Mouse (Mus musculus): Measurements from ENCODE around the gene Rpl22. TPM values are rescaled to one million over a fixed set of nuclear protein-coding genes. Genes with fewer than 3 reads are reported as not detected.

Rpl22 gene
- total RNA-seq, 4 experiments from 2014 or later, result 153 to 206 (median 187) TPM

DNA sequence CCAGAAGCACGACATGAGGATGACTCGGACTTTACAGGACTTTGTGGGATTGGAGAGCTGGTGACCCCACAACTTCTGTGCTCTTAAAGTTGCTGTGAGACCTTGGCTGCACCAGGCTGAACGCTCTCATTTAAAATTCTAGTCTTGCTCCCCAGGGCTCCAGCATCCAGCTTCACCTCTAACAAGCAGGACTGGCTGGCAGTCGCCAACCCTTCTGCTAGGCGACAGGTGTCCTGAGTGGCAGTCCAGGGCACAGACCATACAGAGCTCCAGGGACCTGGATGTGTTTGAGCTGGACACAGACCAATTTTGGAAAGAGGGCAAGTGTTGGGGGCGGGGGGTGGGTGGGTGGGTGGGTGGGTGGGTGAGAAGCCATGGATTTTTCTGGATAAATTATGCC is 12.2 kb downstream of the Rpl22 start:
- DNase-seq (ENCODE audit: low spot score in 2 of 2), result no peak

DNA sequence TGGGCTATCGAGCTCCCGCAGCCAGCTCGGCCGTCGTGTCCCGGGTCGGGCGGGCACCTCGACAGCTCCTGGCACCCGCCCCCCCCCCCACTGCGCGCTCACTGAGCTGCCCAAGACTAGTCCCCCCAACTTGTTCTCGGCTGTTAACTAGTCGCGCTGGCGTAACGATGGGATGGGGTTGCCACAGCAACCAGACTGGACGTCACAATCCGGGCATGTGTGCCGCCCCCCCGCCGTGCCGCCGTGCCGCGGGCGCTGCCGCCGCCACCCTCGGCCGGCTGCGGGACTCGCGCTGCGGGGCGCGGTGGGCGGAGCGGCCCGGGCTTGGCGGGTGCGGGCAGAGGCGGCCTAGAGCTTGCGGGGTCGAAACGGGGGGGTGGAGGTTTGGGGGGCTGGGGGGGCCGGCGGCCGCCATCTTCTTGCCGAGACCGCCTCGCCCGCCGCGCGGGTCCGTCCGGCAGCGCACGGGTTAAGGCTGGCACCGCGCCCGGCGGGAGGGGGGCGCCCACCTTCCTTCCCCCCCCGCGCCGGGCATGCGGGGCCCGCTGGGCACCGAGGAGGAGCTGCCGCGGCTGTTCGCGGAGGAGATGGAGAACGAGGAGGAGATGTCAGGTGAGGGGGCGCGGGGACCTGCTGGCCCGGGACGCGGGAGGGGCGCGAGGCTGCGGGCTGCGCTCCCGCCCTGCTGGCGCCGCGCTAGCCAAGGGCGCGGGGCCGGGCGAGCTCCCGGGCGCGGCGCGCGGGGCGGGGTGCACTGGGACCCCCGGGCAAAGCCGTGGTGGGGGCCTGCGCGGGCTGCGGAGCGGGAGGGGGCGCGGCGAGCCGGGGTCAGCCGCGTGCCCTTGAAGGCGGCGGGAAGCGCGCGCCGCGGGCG is 13.1 kb downstream of the Rpl22 start, which contains the start of gene Chd5:
TSS of gene Chd5 (plus strand) at position 233 of the 874 bp plus-strand sequence.
- DNase-seq (ENCODE audit: low spot score in 2 of 2), result peak in 1 of 2 experiments; percentile 69

DNA sequence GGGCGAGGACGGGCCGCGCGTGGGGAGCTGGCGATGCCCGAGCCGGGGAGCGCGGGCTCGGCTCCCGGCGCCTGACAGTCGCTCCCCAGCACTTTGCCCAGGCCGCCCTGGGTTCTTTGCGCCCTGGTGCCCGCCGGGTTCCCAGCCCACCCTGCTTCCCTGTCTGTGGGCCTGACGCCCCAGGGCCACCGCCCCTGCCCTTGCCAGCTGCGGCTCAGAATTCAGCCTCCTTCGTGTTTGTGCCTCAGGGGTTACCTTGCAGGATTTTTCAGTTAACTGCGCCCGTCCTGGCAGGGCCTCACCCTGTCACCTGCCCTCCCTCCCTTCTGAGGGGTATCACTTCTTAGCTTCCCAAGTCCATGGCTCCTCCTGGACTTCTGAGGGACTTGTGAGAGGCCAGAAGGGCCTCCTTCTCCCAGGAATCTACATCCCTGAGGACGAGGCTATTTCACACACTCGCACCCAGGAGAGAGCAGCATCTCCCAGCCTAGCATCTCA is 13.8 kb downstream of the Rpl22 start:
- no peak for DNase-seq (ENCODE audit: low spot score in 2 of 2)

DNA sequence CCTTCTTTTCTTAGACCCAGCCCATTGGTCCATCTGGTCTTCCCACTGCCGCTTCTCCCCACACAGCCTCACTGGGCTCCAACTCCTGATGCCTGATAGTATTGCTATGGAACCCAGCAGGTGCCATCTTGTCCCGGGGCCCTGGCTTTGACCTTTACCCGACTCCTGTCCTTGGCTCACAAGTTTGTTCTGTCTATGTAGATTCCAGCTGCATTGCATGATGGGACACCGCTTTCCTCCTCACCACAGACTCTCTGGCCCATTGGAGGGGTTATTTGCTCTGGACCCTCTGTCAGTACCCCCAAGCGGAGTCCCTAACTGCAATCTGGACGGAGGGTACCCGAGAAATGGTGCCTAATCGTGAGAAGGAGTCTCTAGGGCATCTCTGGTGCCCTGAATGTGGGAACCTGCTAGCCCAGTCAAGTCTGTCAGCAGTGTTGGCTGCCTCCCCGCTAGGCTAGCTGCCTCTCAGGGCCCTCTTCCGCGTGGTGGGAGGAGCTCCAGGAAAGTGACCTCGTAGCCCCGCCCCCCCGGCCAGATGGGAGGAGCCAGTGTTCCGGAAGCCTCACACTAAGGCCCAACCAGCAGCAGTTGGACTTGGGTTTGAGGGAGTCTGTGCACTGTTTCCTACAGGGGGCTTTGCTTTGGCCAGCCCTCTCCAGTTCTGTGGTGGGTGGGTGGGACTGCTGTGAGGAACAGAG is 15.2 kb downstream of the Rpl22 start:
- DNase-seq (ENCODE audit: low spot score in 2 of 2), result no peak

DNA sequence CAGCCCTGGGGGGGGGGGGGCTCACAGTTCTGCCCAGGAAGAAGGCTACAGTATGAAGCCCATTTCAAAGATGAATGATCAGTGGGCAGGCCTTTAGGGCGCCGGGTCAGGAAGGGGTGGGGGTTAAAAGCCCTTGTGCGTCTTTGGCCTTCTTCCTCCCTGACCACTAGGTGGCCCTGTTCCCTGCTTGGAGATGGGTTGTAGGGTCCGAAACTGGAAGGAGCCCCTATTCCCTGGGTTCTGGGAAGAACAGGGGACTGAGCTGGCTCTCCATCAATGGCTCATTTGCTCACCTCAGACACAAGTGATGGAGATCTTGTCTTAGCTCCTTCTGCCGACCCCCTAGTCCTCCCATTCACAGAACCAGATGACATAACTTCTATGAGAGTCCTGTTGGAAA is 17.8 kb downstream of the Rpl22 start:
- DNase-seq (ENCODE audit: low spot score in 2 of 2), result no peak

DNA sequence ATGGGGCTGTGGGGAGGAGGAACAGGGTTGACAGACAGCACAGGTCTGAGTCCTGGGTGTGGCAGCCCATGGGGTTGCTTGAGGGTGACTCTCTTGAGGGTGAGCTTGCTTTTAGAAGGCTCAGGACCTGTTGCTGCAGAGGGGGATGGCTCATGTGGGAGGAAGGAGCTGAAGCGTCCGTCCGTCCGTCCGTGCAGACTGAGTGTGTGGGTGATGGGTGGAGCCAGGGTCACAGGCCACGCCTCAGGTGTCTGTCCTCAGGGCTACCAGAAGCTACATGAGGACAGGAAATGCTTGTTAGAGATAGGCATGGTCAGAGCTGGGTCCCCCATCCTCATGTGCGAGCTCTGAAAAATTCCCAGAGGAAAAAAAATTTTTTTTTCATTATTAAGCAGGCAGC is 19.1 kb downstream of the Rpl22 start:
- no peak for DNase-seq (ENCODE audit: low spot score in 2 of 2)

DNA sequence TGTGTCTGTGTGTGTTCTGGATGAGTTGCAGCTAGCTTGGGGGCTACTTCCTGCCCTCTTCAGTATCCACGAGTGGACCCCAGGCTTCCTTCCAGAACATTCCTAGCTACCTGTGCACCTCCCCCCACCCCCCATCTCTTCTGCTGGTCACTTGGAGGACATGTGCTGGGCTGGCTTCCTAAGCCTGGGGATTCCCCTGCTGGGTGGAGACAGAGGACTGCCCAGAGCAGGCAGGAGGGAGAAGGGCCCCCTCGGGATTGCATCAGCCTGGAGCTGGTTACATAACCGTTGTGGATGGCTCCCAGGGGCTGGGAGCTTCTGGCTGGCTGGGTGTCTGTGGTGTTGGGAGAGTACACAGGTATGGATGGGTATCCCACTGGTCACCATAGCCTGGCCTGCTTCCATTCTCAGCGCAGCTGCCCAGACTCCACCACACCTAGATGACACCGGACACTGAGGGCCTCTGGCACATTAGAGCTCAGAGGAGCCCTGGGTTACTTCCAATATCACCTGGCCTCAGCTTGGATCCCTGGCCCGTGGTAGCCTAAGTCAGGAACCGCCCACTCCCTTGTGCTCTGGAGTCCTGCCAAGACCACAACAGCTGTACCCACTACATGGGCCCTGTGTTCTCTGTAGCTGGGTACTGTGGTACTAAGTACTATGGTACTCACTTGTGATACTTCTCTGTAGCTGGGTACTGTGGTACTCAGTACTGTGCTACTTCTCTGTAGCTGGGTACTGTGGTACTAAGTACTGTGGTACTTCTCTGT is 19.8 kb downstream of the Rpl22 start:
- DNase-seq (ENCODE audit: low spot score in 2 of 2), result peak in 1 of 2 experiments; percentile 73

DNA sequence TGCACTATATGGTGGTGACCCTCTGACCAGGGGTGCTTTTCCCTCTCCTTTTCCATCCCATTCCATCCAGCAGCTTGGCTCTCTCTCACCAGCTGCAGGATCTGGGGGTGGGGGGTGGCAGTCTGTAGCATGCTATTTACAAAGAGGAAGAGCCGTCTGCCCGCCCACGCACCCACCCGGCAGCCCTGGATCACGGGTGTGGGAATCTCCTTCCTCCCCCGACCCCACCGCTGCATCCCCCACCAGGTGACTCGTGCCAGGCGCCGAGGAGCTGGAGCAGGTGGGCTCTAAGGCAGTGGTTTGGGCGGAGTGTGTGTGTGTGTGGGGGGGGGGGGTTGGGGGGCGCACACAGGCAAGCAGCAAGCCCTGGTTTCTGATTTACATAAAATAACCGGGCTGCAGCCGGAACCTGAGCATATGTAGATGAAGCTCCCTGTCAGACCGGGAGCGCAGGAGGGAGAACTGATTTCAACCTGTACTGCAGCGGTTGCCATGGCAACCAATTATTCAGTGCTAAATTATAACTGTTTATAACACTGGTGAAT is 24.4 kb downstream of the Rpl22 start:
- DNase-seq (ENCODE audit: low spot score in 2 of 2), result peak in 1 of 2 experiments; percentile 89

DNA sequence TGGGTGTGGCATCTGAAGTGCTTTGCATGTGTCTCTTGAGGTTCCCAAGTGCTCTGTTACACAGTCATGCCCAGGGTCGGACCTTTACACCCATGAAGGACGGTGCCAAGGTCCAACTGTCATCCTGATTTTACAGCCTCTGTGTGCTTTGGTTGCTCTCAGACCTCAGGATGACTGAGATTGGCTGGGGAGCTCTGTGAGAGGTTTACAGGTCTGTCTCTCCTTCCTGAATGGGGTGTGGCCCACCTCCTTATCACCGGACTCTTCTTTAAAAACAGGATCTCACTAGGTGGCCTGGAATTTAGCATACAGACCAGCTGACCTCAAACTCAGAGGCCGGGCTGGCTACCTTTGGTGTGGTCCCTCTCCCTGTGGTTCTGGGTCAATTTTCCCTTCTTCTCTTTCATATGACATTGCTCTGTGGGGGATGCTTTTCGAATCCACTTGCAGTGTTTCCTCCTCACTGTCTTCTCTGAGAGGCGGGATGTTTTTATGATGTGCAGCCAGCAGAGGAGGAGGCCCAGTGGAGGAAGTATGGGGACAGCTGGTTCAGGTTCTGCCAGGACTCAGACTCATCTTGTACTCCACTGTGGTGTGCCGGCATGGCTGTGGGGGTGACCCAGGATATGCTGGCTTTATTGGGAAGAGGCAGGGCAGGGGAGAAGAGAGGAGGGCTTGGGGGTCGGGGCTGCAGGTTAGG is 25.3 kb downstream of the Rpl22 start:
- DNase-seq (ENCODE audit: low spot score in 2 of 2), result peak in 1 of 2 experiments; percentile 60

DNA sequence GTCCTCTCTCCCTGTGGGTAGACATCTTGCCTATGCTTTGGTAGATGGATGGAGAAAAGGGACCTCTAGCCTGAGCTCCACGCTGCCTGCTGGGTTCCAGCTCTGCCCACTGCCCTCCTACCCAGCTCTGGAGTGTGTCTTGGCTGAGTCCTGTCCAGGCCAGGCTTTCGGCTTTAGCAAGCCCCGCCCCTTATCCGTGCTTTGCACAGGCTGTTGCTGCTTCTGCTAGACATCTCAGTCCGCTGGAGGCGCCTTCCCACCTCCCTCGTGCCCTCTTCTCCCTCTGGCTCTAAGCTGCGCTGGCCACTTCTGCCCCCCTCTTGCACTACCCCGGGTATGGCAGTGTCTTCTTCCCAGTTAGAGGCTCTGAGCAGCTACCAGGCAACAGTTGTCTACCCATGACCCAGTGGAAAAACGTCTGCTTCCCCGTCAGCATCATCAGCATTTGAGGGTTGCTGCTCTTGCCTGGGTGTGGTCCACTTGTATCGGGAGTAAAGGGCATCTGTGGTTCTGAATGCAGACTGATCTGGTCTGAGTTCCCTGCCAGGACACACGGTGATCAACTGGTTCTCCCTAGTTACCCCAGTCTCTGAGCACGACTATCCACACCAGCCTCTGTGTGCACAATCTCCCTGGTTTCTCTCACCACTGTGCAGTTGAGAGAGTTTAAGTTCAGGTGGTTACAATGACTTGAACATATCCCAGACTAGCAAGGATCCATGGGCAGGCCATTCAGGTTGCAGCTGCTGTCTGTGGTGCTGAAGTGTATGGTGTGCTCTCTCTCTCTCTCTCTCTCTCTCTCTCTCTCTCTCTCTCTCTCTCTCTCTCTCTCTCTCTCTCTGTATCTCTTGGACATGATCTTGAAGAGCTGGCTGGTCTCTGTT is 26.1 kb downstream of the Rpl22 start:
- DNase-seq (ENCODE audit: low spot score in 2 of 2), result peak in 1 of 2 experiments; percentile 61

DNA sequence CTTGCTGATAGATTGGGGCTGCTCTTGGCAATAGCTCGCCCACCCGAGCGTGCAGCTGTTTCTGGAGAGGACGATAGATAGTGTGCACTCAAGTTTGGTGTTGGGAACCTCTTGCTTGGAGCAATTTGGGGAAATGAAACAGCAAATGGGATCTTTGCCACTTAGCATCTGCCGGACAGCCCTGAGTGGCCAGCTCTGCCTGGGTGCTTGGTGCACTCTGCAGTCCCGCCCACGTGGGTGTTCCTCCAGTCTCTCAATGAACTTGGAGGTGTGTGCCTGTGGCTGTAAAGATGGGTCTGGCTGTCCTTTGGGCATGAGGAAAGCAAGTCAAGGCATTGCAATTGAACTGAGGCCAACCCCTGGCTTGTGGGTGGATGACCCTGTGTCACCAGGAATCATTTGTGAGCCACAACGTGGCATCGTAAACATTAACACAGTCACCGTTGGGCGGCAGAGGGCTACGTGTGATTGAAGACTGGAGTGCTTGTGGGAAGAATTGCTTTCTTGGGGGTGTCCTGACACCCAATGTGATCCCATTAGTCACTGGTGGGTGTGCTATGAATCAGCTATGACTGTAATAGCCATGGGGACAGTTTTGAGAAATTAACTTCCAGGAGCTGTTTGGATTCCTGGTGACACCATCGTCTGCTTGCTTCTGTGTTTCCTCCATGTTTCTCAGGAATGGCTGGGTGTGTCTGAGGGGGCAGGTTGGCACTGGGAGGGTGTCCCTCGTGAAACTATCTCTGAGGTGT is 28.5 kb downstream of the Rpl22 start:
- DNase-seq (ENCODE audit: low spot score in 2 of 2), result no peak

DNA sequence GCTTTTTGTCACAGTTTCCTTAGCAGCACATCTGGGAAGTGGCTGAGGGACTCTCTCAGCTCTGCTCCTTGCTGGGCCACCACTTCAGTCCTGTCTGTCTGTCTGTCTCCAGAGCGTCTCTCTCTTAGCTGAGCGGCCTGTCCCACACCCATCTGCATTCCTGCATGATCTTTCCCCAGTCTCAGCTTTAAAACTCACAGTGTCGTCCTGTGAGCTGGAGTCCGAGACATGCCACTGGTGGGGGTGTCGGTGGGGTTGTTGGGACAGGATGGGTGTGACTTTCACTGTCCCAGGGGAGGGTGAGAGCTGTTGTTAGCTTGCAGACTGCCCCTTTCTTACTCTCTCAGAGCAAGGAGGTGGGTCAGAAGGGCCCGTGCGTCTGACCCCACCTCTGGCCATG is 30.1 kb downstream of the Rpl22 start:
- DNase-seq (ENCODE audit: low spot score in 2 of 2), result no peak

DNA sequence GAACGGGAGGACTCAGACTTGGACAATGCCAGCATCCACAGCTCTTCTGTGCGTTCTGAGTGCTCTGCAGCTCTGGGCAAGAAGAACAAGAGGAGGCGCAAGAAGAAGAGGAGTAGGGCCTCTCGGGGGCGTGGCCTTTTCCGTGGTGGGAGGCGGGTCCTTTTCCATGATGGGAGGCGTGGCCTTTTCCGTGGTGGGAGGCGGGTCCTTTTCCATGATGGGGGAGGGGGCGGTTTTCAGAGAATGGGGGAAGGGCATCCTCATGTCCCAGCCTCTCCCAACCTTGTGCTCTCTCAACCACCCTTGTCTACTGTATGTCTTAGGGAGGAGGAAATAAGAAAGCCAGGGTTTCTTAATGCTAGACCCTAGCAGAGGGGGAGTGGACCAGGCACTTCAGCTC is 34.2 kb downstream of the Rpl22 start:
- no peak for DNase-seq (ENCODE audit: low spot score in 2 of 2)

DNA sequence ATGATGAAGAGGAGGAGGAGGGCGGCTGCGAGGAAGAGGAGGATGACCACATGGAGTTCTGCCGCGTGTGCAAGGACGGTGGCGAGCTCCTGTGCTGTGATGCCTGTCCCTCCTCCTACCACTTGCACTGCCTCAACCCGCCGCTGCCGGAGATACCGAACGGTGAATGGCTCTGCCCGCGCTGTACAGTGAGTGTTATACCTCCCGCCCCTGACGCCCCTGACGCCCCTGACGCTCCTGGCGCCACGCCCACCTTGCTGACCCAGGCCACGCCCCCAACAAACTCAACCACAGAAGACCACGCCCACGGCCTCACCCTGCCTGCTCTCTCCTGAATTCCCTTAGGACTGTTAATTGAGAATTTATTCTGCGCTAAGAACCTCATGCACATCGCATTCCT is 35.3 kb downstream of the Rpl22 start:
- no peak for DNase-seq (ENCODE audit: low spot score in 2 of 2)

DNA sequence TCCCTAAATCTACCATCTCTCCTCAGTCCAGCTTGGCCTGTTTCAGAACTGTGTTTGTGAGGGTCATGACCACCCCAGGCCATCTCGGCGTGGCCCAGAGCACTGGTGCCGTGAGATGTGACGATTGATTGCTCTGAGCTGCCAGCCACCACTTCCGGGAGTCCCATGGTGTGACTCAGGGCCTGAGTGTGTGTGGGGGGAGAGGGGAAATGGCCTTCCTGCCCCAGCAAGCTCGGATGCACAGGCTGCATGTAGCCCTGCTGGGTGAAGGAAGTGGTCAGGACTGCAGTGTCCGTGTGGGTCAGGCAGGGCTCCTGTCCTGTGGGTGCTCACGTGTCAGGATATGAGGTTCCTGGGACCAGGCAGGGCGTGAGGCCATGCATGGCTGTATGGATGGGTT is 36.6 kb downstream of the Rpl22 start:
- no peak for DNase-seq (ENCODE audit: low spot score in 2 of 2)

DNA sequence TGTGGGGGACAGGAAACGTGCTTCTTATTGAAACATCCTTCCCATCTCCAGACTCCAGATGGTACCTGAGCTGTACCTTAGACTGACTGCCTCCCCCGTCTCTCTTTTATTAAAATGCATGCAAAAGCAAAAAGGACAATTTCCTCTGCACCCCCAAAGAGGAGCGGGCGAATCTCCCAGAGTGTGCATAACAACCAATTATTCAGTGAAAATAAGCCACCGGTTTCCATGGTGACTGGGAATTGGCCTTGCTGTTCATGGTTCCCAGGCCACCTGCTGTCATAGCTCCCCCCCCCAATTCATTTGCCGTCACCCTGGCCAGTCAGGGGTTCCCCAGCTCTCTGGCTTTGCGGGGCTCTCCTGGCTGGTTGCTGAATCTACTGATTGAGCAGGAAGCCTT is 39.7 kb downstream of the Rpl22 start:
- no peak for DNase-seq (ENCODE audit: low spot score in 2 of 2)

DNA sequence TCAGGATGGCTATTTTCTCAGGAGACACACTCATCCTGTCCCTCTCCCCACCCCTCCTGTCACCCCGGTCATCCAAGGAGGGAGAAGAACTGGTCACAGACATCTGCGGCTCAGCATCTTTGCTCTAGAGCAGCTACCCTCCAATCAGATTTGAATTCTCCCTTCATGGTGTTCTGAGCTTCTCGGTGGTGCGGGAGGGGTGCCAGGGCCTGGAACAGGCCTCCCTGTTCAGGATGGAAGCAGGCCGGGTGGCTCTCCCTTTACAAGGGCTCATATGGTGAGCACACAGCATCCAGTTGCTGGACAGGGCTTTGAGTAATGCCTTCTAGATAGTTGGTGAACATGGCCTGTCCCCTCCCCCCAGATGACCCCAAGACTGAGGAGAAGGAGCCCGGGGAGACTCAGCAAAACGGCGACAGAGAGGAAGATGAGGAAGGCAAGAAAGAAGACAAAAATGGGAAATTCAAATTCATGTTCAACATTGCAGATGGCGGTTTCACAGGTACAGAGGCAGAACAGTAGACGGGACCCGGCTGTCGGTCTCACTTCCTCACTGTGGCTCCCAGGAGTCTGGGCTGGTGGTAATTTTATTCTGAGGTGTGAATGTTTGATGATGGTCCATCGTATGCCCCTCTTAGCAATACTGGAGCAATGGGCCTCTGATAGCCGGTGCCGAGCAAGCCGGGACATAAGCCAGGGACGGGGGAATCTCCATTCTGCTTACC is 57.1 kb downstream of the Rpl22 start:
- DNase-seq (ENCODE audit: low spot score in 2 of 2), result no peak
